Mouse (Mus musculus) mouse trophoblast stem cell (cell line): ENCODE measurements around the gene Rpl36.

Experiments used
- in situ Hi-C, 2 experiments: fragments of 300-500 bp; cut with MseI, MboI; formaldehyde crosslinking; loops; 2 replicates in 1 of 2; 3 replicates in 1 of 2; pipeline ENCODE4 v1.15.1; 2025

Rpl36 gene

DNA sequence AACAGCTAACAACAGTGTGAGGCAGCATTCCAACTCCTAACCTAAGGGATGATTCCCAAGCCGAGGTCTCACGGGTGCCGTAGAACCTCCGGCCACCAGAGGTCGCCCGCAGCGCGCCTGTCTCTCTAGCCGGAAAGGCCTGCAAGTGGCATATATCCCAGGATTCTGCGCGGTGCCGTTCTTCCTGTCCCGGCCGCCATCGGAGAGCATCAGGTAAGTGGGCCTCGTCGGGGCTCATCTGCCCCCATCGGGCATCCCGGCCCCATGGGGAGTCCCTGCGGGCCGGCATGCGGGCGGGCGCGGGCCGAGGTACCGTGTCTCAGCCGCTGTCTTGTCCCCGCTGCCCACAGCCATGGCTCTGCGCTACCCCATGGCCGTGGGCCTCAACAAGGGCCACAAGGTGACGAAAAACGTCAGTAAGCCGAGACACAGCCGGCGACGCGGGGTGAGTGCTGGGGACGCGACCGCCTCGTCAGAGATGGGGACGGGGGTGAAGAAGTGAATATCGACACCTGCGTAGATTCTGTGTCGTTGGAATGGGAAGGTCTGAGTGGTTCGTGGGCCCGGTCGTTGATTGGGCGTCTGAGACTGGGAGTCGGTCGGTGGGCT lies at the start of gene Rpl36:
Gene Rpl36 (plus strand): TSS at position 181 of the 609 bp plus-strand sequence.
- in situ Hi-C loops = no loop called here

DNA sequence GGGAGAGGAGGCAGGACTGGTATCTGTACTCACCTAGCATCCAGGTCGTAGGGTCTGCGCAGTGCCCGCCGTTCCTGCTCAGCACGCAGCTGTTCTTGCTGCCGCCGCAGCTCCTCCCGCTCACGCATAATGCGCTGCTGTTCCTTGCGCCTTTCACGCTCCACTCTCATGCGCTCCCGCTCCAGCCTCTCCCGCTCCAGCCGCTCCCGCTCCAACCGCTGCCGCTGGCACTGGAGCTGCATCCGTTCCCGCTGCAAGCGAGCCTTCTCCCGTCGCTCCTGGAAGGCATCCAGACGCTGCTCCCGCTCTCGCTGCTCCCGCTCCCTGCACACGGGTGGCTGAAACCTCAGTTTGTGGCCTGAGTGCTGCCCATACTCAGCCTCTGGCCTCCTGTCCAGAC lies 46.9 kb upstream of the Rpl36 start:
- in situ Hi-C loops = no loop called here

DNA sequence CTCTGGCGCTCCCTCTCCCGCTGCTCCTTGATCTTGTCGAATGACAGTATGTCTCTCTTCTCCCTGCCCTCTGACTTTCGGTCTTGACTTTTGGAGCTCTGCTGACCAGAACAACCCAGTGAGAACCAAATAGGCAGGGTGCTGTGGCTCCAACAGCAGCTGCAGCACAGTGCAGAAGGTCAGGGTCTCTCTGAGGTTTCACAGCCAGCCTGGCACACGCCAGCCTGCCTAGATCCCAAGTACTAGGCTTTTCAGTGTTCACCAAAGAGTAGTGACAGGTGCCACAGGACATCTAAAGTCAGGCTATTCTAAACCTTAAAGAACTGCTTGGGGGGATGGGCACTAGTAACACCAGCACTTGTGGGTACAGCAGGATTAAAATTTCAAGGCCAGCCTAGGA lies 46.3 kb upstream of the Rpl36 start:
- in situ Hi-C loops = no loop called here

DNA sequence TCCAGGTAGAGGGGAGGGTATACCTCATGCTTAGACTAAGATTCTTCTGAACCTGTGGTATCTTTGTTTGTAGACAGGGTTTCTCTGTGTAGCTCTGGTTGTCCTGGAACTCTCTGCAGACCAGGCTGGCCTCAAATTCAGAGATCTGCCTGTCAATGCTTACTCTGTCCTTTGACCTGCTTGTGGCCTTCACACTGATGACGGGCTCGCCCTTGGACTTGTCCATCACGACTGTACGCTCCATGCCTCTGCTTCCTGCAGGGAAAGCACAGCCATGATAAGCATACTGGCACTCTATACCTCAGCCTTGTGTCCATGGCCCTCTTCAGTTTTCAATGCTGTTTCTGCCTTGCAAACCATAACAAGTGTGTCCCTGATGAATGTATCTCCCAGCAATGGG lies 45.8 kb upstream of the Rpl36 start:
- in situ Hi-C loops = no loop called here

DNA sequence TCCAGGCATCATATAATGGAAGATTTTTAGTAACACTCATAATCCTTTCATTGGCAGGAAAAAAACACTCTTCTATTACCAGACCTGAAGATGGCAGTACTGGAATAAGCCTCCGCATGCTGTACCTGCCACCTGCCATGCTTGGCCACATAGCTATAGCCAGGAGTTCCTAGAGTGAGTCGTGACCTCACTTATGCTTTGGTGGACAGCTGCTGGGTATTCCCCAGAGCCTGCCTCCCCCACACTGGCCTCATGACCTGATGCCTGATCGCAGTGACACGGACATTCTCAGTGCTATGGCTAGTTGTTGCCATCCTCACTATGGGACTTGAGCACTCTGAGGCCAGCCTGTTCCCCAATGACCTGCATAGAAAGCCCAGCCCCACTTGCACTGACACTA lies 42.9 kb upstream of the Rpl36 start:
- in situ Hi-C loops = no loop called here

DNA sequence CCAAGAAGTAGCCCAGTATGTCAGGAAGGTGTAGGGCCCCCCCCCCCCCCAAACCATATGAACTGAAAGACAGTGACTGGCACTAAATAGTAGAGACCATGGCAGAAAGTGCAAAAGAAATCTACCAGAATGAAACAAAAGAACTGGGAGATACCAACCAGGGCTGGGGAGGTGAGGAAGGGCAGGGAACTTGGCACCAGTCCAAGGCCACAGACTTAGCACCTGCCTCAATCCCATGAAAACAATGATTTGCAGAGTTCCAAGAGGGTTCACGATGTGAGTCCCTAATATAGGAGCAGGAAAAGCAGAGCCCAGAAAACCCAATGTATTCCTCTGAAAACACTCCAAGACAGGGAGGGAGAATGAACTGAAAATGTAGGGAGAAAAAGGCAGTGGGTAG lies 41.1 kb upstream of the Rpl36 start:
- in situ Hi-C loops = no loop called here

DNA sequence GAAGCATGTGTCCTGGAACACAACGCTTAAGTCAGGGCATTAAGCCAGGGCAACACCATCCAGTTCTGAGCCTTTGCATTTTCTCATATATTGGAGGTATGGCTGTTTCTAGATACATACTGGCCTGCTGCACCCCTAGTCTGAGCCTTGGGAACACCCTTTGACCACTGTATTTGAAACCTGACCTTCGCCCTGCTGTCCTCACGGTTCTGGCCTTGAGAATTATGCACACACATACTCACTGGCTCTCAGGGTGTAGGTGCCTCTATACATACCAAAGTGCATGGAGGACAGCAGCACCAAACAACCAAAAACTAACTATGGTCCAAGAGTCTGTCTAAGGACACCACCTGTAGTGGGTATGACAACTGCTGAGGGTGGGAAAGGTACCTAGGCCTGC lies 40.3 kb upstream of the Rpl36 start:
- in situ Hi-C loops = no loop called here

DNA sequence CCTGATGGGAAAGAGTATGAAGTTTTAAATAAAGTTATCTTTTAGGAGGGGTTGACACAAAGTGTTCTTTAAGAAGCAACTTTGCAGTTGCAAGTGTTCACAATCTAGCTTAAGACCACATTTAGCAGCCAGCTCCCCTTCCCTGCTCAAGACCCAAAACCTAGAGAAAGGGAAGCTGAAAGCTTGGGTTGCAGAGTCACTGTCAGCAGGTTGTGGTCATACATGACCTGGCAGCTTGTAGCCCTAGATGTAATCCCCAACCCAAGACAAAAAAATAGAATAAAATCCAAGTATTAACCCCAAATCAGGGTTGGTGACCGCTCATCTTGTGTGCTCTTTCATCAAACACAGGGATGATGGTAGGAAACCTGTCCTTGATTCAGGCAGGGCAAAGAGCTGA lies 30.1 kb upstream of the Rpl36 start:
- in situ Hi-C loops = no loop called here

DNA sequence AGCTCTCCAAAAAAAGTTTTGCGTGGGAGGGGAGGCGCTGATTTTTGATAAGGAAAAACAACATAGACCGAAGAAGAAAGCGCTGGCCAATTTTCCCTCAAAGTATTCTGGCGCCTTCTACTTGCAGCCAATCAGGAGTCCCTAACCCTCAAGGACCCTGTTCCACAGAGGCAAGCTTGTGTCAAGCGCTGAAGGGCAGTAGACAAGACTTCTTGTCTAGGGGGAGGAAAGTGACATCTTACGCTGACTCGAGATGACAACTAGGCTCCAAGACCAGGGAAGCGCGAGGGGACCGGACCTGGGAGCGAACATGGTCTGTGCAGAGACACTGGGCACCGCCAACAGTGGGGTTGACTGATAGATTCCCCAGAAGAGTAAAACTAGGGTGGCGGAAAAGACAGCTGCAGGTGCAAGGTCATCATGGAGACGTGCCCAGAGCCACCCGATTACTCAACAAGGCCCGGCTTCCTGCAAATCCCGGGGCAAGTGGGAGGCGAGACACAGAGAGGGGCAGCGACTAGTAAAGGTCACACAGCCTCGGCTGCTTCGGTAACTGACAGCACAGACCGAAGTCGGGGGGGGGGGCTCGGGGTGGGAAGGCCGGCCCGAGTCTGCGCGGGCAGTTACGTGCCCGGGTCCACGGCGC lies 29.5 kb upstream of the Rpl36 start:
- in situ Hi-C loops = no loop called here

DNA sequence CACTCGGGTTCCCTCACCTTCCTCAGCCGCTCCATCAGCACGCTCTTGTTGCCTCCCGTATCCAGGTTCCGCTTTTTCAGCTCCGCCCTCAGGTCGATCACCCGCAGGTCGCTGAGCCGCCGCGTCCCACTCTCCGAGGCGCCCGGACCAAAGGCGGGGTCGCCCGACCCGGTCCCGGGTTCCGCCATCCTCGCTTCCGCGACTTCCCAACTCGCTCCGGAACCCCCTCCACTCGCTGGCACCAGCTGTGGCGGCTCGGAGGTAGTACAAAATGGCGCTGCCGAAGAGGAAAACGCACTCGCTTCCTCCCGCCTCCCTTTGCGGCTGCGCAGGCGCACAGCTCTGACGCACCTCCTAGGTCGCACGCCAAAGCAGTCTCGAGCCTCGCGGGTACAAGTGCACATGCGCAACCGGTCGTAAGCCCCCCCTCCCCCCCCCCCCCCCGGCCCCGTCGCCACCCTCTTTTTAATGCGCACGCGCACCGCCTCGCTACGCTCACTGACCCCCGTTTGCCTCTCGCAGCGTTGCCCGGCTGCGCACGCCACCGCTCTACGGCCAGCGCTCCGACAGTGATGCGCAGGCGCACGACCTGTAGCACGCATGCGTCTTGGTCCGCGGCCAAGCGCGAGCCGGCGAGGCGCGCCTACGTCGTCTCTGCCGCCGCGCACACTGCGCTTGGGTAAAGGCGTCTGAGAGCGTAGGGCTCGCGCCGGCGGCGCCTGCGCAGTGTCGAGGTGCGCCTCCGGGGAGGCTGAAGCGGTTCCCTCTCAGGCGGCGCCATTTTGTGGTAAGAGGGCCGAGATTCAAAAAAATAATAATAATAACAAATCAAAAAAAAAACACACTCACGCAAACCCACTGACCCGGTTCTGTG lies 28.7 kb upstream of the Rpl36 start, which contains the start of the genes Safb2 and Safb:
Gene Safb2 (minus strand): TSS at position 329 of the 874 bp plus-strand sequence.
Gene Safb (plus strand): TSS at position 569 of the 874 bp plus-strand sequence.
- in situ Hi-C loops = no loop called here

DNA sequence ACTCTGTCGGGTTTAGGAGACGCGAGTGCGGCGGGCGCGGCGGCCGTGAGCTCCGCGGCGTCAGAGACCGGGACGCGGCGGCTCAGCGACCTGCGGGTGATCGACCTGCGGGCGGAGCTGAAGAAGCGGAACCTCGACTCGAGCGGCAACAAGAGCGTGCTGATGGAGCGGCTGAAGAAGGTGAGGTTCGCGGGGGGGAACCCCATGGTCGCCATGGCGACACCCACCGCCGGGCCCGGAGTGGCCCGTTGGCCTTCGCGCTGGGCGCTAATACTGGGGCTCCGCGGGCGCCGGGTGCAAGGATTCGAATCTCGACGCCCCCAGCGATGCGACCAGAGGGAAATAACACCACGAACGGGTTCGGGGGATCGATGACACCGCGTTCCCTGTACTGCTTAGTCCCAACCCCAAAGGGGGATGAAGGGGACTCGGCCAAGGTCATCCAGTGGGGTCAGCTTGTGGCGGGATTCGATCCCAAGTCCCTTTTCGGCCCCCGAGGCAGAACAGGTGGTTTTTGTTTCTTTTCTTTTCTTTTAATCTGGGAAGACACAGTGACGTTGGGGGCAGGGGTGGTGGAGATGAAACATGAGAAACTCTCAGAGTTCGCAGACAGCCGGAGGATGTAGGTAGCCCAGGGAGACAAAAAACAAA lies 27.9 kb upstream of the Rpl36 start:
- in situ Hi-C loops = no loop called here

DNA sequence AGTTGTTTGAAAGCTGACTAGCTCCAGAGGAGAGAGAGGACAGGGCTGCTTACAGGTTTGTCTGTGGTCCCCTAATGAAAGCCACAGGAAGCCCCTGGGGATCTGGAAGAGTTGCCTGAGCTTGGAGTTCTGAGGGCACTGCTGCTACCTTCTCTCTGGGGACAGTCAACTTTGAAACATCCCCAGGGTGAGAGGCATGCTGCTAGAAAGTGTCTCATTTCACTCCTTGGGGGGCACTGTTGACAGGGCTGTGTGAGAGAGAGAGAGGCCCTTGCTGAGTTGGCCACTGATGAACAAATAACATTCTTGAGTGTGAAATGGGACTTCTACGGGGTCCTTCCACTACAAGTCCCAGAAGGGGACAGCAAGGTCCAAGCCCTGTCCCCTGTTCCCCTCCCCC lies 25.4 kb upstream of the Rpl36 start:
- in situ Hi-C loops = no loop called here

DNA sequence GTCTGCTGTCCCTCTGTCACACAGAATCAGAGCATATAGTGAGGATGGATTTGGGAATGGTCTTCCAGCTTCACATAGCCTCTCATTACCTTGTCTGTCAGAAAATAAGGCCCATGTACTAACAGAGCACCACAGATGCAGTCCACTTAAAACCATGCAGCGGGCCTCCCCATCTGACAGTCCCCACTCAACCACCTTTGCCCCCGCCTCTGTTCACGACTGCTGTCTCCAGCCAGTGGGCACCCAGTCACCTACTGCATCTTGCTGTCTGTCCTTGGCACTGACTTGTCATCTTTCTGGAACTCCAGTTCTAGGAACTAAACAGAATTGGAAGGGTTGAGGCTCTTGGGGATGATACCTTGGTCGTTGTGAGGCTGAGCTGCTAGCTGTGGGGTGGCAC lies 24.3 kb upstream of the Rpl36 start:
- in situ Hi-C loops = no loop called here

DNA sequence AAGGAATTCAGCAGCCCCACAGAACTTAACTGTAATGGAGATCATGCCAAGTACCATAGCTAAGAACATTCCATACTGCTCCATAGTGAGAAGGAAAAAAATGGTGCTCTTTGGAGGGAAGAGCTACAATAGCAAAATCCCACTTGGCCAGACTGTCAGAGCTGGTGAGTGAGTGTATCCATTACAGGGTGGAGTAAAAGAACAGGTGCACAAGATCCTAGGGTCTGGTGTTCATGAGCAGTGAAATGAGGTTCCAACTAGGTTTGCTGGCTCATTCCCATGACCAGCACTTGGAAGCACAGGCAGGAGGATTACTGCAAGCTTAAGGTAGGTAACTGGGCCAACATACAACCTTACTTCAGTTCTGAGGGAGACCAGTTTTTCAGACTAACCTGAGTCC lies 20.7 kb upstream of the Rpl36 start:
- in situ Hi-C loops = no loop called here

DNA sequence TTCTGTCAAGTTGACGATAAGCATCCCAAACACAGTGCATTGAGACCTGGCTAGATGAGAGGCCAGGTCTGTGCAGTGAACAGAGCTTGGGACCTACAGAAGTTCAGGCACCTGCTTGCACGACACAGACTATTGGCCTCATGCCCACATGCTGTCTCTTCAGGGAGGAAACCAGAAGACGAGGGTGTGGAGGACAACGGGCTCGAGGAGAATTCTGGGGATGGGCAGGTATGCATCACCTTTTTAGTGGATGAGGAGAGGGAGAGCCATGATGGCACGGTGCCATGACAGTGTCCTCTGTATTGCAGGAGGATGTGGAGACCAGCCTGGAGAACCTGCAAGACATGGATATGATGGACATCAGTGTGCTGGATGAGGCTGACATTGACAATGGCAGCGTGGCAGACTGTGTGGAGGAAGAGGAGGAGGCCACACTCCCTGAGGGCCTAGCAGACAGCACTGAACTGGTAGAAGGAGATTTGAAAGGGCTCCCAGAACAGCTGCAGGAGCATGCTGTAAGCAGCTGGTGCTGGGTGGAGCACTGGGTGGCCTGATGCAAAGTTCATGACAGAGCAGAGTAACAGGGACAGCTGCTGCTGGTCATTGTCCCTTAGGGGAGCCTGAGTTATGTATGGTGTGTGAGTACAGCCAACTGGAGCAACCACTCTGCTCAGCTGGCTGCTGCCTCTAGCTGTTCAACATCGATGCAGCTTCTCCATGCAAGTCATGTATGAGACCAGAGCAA lies 19.5 kb upstream of the Rpl36 start:
- in situ Hi-C loops = no loop called here

DNA sequence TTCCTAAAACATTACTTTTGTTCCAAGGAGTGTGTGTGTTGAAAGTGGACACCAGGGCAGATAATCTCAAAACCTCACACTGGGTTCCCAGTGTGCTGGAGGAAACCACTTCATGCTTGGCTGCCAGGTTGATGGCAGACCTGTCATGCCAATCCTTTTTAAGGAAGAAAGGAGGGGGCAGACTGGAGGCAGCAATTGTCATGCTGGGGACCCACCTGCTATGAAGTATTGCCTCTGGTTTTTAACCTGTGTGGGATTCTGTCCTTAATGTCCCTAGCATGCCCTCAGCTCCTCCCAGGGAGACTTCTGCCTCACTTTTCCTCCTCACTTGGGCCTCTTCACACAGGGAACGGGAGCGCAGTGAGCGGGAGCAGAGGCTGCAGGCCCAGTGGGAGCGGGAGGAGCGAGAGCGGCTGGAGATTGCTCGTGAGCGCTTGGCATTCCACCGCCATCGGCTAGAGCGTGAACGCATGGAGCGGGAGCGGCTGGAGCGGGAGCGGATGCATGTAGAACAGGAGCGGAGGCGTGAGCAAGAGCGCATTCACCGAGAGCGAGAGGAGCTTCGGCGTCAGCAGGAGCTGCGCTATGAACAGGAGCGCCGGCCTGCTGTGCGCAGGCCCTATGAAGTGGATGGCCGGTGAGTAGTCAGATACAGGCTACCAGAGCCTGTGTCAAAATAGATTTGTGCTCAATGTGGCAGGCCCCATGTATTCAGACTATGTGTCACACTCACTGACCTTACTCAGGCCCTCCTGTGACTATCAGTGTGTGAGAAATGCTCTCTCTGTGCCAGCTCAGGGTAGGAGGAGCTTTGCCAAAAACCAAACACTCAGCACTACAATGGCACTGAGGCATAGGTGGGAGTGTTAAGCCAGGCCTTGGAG lies 9.8 kb upstream of the Rpl36 start:
- in situ Hi-C loops = no loop called here

DNA sequence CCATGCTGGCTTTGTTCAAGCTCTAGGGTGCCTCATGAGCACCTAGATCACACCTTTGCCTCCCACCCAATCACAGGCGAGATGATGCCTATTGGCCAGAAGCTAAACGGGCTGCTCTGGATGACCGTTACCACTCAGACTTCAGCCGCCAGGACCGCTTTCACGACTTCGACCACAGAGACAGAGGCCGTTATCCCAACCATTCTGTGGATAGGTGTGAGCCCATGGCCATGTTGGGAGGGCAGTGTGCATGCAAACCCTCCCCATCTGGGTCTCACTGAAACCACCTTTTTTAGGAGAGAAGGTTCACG lies 9.2 kb upstream of the Rpl36 start:
- in situ Hi-C loops = no loop called here

DNA sequence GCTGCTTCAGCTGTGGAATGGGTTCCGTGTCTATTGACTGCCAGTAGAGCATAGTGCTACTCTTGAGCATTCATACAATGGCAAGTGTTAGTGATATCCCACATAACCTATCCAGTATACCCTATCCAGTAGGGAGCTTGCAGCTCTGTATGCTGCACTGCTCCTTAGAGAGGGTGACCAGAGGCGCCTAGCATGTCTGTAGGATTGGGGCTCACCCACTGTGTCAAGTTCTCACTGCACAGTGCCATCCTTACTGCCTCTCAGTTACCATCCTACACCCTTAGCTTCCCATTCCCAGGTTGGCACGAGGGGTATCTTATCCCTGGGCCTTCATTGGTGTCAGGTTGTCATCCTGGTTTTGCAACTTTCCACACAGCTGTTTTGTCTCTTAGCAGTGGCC lies 8.8 kb upstream of the Rpl36 start:
- in situ Hi-C loops = no loop called here

DNA sequence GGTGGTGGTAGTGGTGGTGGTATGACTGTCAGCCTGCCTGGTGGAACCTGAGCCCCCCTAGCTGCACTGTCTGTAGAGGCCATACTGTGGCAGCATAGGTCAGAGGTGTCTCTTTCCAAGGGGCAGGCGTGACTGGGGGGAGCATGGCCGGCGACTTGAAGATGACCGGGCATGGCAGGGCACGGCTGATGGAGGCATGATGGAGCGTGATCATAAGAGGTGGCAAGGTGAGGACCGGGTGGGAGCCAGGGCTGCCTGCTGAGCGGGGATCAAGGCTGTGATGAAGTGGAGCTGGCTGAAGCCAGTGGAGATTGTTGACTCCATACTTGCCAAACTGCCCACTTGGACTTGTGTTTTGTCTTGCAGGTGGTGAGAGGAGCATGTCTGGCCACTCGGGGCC lies 7.8 kb upstream of the Rpl36 start:
- in situ Hi-C loops = no loop called here

DNA sequence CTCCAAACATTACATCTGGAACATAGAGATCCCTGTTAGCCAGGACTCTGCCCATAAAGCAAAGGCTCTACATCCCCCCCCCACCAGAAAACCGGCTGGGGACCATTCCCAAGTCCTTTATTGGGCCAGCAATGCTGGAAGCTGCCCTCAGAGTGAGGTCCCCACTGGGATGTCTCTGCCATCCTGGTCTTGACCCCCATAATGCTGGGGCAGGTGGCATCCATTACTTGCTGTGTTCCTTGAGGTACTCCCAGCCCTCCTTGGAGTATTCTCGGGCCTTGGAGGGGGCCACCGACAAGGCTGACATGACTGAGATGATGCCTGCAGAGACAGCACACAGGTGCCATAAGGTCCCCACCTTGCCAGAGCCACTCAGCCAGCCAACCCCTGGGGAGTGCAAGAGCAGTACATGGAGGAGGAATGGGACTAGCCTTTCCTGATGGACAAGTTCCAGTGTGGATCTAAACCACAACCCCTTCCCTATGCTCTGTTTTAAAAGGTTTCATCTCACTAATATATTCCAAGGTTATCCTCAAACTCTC lies 5.6 kb upstream of the Rpl36 start:
- in situ Hi-C loops = no loop called here
